Mouse (Mus musculus) cerebellum, postnatal 4 days (tissue): ENCODE results near the gene Thsd7a.

Experiments used
- DNase-seq, 2 experiments: peaks; one replicate each; pipeline ENCODE4 v3.0.0; 2022; ENCODE audit warnings: low spot score in 2 of 2, mixed read lengths in 1 of 2

The Thsd7a gene

GRCm38 (mm10) chr6:12506877-12507276 lies 242.3 kb downstream of the Thsd7a start:
- no peak for DNase-seq

GRCm38 (mm10) chr6:12503867-12504266 lies 245.3 kb downstream of the Thsd7a start:
- DNase-seq = no peak

GRCm38 (mm10) chr6:12500888-12501287 lies 248.3 kb downstream of the Thsd7a start:
- no peak for DNase-seq

GRCm38 (mm10) chr6:12499866-12500265 lies 249.3 kb downstream of the Thsd7a start:
- no peak for DNase-seq

- no peak for DNase-seq
Measured at GRCm38 (mm10) chr6:12493571-12493970, 255.6 kb downstream of the Thsd7a start.

- DNase-seq = no peak
Measured at GRCm38 (mm10) chr6:12488882-12489281, 260.3 kb downstream of the Thsd7a start.

- DNase-seq = no peak
Measured at GRCm38 (mm10) chr6:12481527-12482163, 267.6 kb downstream of the Thsd7a start.

- DNase-seq = no peak
Measured at GRCm38 (mm10) chr6:12478359-12478758, 270.9 kb downstream of the Thsd7a start.

GRCm38 (mm10) chr6:12470935-12471334 lies 278.3 kb downstream of the Thsd7a start:
- no peak for DNase-seq

GRCm38 (mm10) chr6:12467339-12468124 lies 281.7 kb downstream of the Thsd7a start:
- no peak for DNase-seq

GRCm38 (mm10) chr6:12458841-12459240 lies 290.4 kb downstream of the Thsd7a start:
- no peak for DNase-seq

GRCm38 (mm10) chr6:12457451-12457850 lies 291.8 kb downstream of the Thsd7a start:
- DNase-seq = no peak

- no peak for DNase-seq
Measured at GRCm38 (mm10) chr6:12454876-12455485, 294.2 kb downstream of the Thsd7a start.

GRCm38 (mm10) chr6:12454132-12454531 lies 295.1 kb downstream of the Thsd7a start:
- DNase-seq = no peak

- no peak for DNase-seq
Measured at GRCm38 (mm10) chr6:12448851-12449250, 300.4 kb downstream of the Thsd7a start.

- DNase-seq = no peak
Measured at GRCm38 (mm10) chr6:12445486-12445885, 303.7 kb downstream of the Thsd7a start.

GRCm38 (mm10) chr6:12439561-12439960 lies 309.6 kb downstream of the Thsd7a start:
- DNase-seq = no peak

GRCm38 (mm10) chr6:12419070-12419469 lies 330.1 kb downstream of the Thsd7a start:
- DNase-seq = peak in 1 of 2 experiments; percentile 1

- DNase-seq = no peak
Measured at GRCm38 (mm10) chr6:12416976-12417375, 332.2 kb downstream of the Thsd7a start.

- peak in 1 of 2 experiments; percentile 14 for DNase-seq
Measured at GRCm38 (mm10) chr6:12404441-12404840, 344.8 kb downstream of the Thsd7a start.

- no peak for DNase-seq
Measured at GRCm38 (mm10) chr6:12402996-12403395, 346.2 kb downstream of the Thsd7a start.

- no peak for DNase-seq
Measured at GRCm38 (mm10) chr6:12397776-12398522, 351.3 kb downstream of the Thsd7a start.
